Mouse (Mus musculus) thymus, adult 2 months (tissue): ENCODE measurements around the gene Svip.

Experiments
- CTCF ChIP-seq: fragments of 200-500 bp; IDR thresholded peaks from 2 replicates; pipeline ENCODE4 v1.5.1; 2012; ENCODE audit warnings: mild to moderate bottlenecking, control low read depth, low read length, moderate library complexity, borderline replicate concordance; ENCODE audit not compliant: control insufficient read depth, poor library complexity, insufficient read depth; ENCODE audit errors: extremely low read depth
- POLR2A ChIP-seq: fragments of 200-500 bp; IDR thresholded peaks from 2 replicates; pipeline ENCODE4 v1.6.1; 2012; ENCODE audit warnings: mild to moderate bottlenecking, low read length, control low read depth, moderate library complexity; ENCODE audit not compliant: control insufficient read depth, poor library complexity, insufficient read depth; ENCODE audit errors: extremely low read depth

GRCm38 (mm10) chr7:51979271-51979670, 26.5 kb downstream of the Svip start:
- TF ChIP-seq CTCF, result no peak
- no peak for TF ChIP-seq POLR2A
